Mouse (Mus musculus) CH12.LX (cell line): Measurements from ENCODE around the gene Zkscan3. TPM values are rescaled to one million over a fixed set of nuclear protein-coding genes. Genes with fewer than 3 reads are reported as not detected.
A peak's percentile ranks its signal among the peaks of the same experiment; 100 is the strongest.

Source experiments
- DNase-seq: peaks from one replicate; pipeline ENCODE4 v3.0.0-alpha.2; 2013; ENCODE audit errors: extremely low read depth
- H3K27ac ChIP-seq: 2 replicates; pipeline ENCODE4 v1.5.1; 2012; ENCODE audit warnings: low read depth, mild to moderate bottlenecking, control low read depth, moderate library complexity; ENCODE audit not compliant: insufficient read depth
- H3K27me3 ChIP-seq: replicated peaks from 2 replicates; pipeline ENCODE3; 2012; ENCODE audit warnings: inconsistent platforms
- H3K36me3 ChIP-seq, 2 experiments: replicated peaks in 1 of 2; 2 replicates each; pipeline versions ENCODE3 to v1.6.1; 2012; ENCODE audit warnings: inconsistent platforms in 1 of 2, low read length in 1 of 2, mild to moderate bottlenecking in 1 of 2, mixed read lengths in 1 of 2, moderate library complexity in 1 of 2; ENCODE audit not compliant: control insufficient read depth in 1 of 2, insufficient read depth in 1 of 2
- H3K4me1 ChIP-seq, 2 experiments: 2 replicates each; pipeline ENCODE4 v1.6.1; 2012; ENCODE audit warnings: inconsistent platforms in 1 of 2, moderate library complexity in 1 of 2; ENCODE audit not compliant: insufficient read depth in 2 of 2, control insufficient read depth in 1 of 2
- H3K4me2 ChIP-seq: 2 replicates; pipeline ENCODE4 v1.6.1; 2012; ENCODE audit warnings: low read depth, mild to moderate bottlenecking, control low read depth; ENCODE audit not compliant: poor library complexity, insufficient read depth, severe bottlenecking
- H3K4me3 ChIP-seq, 3 experiments: fragments of 150-350 bp in 1 of 3; sonication (generic) in 1 of 3; replicated peaks in 1 of 3; 2 replicates each; pipeline versions ENCODE3 to v1.5.1; 2011 to 2012; ENCODE audit warnings: low read depth in 2 of 3, low read length in 2 of 3, mild to moderate bottlenecking in 2 of 3, moderate library complexity in 2 of 3, control low read depth in 1 of 3, improper control_type of control experiment in 1 of 3, inconsistent platforms in 1 of 3, mixed read lengths in 1 of 3; ENCODE audit not compliant: poor library complexity in 1 of 3
- H3K79me2 ChIP-seq: replicated peaks from 2 replicates; pipeline ENCODE4 v1.6.1; 2012; ENCODE audit warnings: mild to moderate bottlenecking, moderate library complexity; ENCODE audit not compliant: control insufficient read depth, poor library complexity, insufficient read depth, severe bottlenecking; ENCODE audit errors: extremely low read depth
- H3K9ac ChIP-seq: 2 replicates; pipeline ENCODE4 v1.6.1; 2012; ENCODE audit warnings: low read depth, mild to moderate bottlenecking, control low read depth, moderate library complexity; ENCODE audit not compliant: insufficient read depth
- H3K9me3 ChIP-seq: replicated peaks from 2 replicates; pipeline ENCODE3; 2012; ENCODE audit warnings: low read length, inconsistent platforms, mixed read lengths
- BHLHE40 ChIP-seq: IDR thresholded peaks from 2 replicates; pipeline ENCODE4 v1.6.1; 2011; ENCODE audit warnings: mild to moderate bottlenecking, low read depth, low read length, improper control_type of control experiment
- CHD1 ChIP-seq: IDR thresholded peaks from 2 replicates; pipeline ENCODE4 v1.6.1; 2012; ENCODE audit warnings: low read depth, low read length, improper control_type of control experiment, inconsistent platforms
- CHD2 ChIP-seq: IDR thresholded peaks from 2 replicates; pipeline ENCODE4 v1.6.1; 2011; ENCODE audit warnings: low read length, improper control_type of control experiment
- CTCF ChIP-seq, 2 experiments: IDR thresholded peaks in 1 of 2; conservative IDR thresholded peaks in 1 of 2; 2 replicates each; pipeline ENCODE4 v1.5.1; 2011 to 2012; ENCODE audit warnings: low read depth in 2 of 2, low read length in 2 of 2, improper control_type of control experiment in 1 of 2, inconsistent platforms in 1 of 2, mild to moderate bottlenecking in 1 of 2, moderate library complexity in 1 of 2
- ETS1 ChIP-seq: conservative IDR thresholded peaks from 2 replicates; pipeline ENCODE4 v1.6.1; 2012; ENCODE audit warnings: low read depth, mild to moderate bottlenecking, inconsistent platforms, low read length, improper control_type of control experiment, moderate library complexity
- GABPA ChIP-seq: IDR thresholded peaks from 2 replicates; pipeline ENCODE4 v1.6.1; 2012; ENCODE audit warnings: low read depth, low read length, improper control_type of control experiment, inconsistent platforms; ENCODE audit not compliant: insufficient replicate concordance
- HCFC1 ChIP-seq: IDR thresholded peaks from 2 replicates; pipeline ENCODE4 v1.6.1; 2012; ENCODE audit warnings: low read depth, mild to moderate bottlenecking, inconsistent platforms, low read length, improper control_type of control experiment
- JUND ChIP-seq: conservative IDR thresholded peaks from 2 replicates; pipeline ENCODE4 v1.6.1; 2011; ENCODE audit warnings: low read depth, low read length, improper control_type of control experiment
- KAT2A ChIP-seq: IDR thresholded peaks from 2 replicates; pipeline ENCODE4 v1.6.1; 2012; ENCODE audit warnings: low read length, improper control_type of control experiment, inconsistent platforms; ENCODE audit not compliant: insufficient replicate concordance
- MAFK ChIP-seq: IDR thresholded peaks from 2 replicates; pipeline ENCODE4 v1.6.1; 2011; ENCODE audit warnings: low read length, improper control_type of control experiment; ENCODE audit not compliant: insufficient replicate concordance
- MAX ChIP-seq: IDR thresholded peaks from 2 replicates; pipeline ENCODE4 v1.6.1; 2011; ENCODE audit warnings: low read length, improper control_type of control experiment
- MAZ ChIP-seq: IDR thresholded peaks from 2 replicates; pipeline ENCODE4 v1.6.1; 2012; ENCODE audit warnings: low read depth, mild to moderate bottlenecking, inconsistent platforms, low read length, improper control_type of control experiment, moderate library complexity
- MEF2A ChIP-seq: IDR thresholded peaks from 2 replicates; pipeline ENCODE4 v1.6.1; 2014; ENCODE audit warnings: low read depth, mild to moderate bottlenecking, inconsistent platforms, low read length, improper control_type of control experiment, borderline replicate concordance
- MXI1 ChIP-seq: IDR thresholded peaks from 2 replicates; pipeline ENCODE4 v1.6.1; 2011; ENCODE audit warnings: mild to moderate bottlenecking, low read depth, low read length, improper control_type of control experiment
- NELFE ChIP-seq: IDR thresholded peaks from 2 replicates; pipeline ENCODE4 v1.6.1; 2011; ENCODE audit warnings: low read depth, low read length, improper control_type of control experiment
- NRF1 ChIP-seq: IDR thresholded peaks from 2 replicates; pipeline ENCODE4 v1.6.1; 2014; ENCODE audit warnings: low read depth, mild to moderate bottlenecking, inconsistent platforms, low read length, improper control_type of control experiment, moderate library complexity
- PAX5 ChIP-seq: IDR thresholded peaks from 2 replicates; pipeline ENCODE4 v1.6.1; 2012; ENCODE audit warnings: low read length, inconsistent platforms, mixed read lengths
- POLR2AphosphoS2 ChIP-seq: IDR thresholded peaks from 2 replicates; pipeline ENCODE4 v1.6.1; 2011; ENCODE audit warnings: low read depth, low read length, improper control_type of control experiment
- RAD21 ChIP-seq: IDR thresholded peaks from 2 replicates; pipeline ENCODE4 v1.6.1; 2011; ENCODE audit warnings: low read depth, mild to moderate bottlenecking, low read length, improper control_type of control experiment, moderate library complexity
- RCOR1 ChIP-seq: conservative IDR thresholded peaks from 2 replicates; pipeline ENCODE4 v1.6.1; 2012; ENCODE audit warnings: low read depth, mild to moderate bottlenecking, inconsistent platforms, low read length, improper control_type of control experiment
- SIN3A ChIP-seq: IDR thresholded peaks from 2 replicates; pipeline ENCODE4 v1.6.1; 2012; ENCODE audit warnings: low read length, improper control_type of control experiment, inconsistent platforms
- TBP ChIP-seq: conservative IDR thresholded peaks from 2 replicates; pipeline ENCODE4 v1.6.1; 2011; ENCODE audit warnings: low read depth, low read length, improper control_type of control experiment
- TCF12 ChIP-seq: IDR thresholded peaks from 2 replicates; pipeline ENCODE4 v1.6.1; 2014; ENCODE audit warnings: low read depth, mild to moderate bottlenecking, inconsistent platforms, low read length, improper control_type of control experiment
- UBTF ChIP-seq: IDR thresholded peaks from 2 replicates; pipeline ENCODE4 v1.6.1; 2012; ENCODE audit warnings: low read depth, mild to moderate bottlenecking, inconsistent platforms, low read length, improper control_type of control experiment, moderate library complexity
- USF1 ChIP-seq: IDR thresholded peaks from 2 replicates; pipeline ENCODE4 v1.6.1; 2014; ENCODE audit warnings: low read depth, mild to moderate bottlenecking, inconsistent platforms, low read length, improper control_type of control experiment
- USF2 ChIP-seq: conservative IDR thresholded peaks from 2 replicates; pipeline ENCODE4 v1.6.1; 2011; ENCODE audit warnings: low read depth, low read length, improper control_type of control experiment
- ZC3H11A ChIP-seq: IDR thresholded peaks from 2 replicates; pipeline ENCODE4 v1.6.1; 2012; ENCODE audit warnings: low read depth, mild to moderate bottlenecking, inconsistent platforms, low read length, improper control_type of control experiment
- ZKSCAN1 ChIP-seq: IDR thresholded peaks from 2 replicates; pipeline ENCODE4 v1.6.1; 2012; ENCODE audit warnings: low read depth, inconsistent platforms, low read length, improper control_type of control experiment, borderline replicate concordance
- ZMIZ1 ChIP-seq: IDR thresholded peaks from 2 replicates; pipeline ENCODE4 v1.6.1; 2012; ENCODE audit warnings: low read depth, mild to moderate bottlenecking, inconsistent platforms, low read length, improper control_type of control experiment
- dilution Hi-C: fragments of 300-500 bp; cut with MboI; formaldehyde crosslinking; loops from 2 replicates; pipeline ENCODE4 v1.14.3; 2020; ENCODE audit warnings: low sequenced_read_pairs; ENCODE audit not compliant: extremely low pct_unique_long_range_greater_than_20kb, extremely low pct_ligation_motif_present
- in situ Hi-C: fragments of 300-500 bp; cut with MboI; formaldehyde crosslinking; loops from 3 replicates; pipeline ENCODE4 v1.14.3; 2019; ENCODE audit warnings: low sequenced_read_pairs, low pct_ligation_motif_present, low pct_unique_long_range_greater_than_20kb, mixed read lengths
- polyA plus RNA-seq: library from polyadenylated mRNA; unstranded; fragments of >175 nt; gene quantifications from 2 replicates; pipeline ENCODE4 v1.2.1, GENCODE M21; 2012; ENCODE audit warnings: low read depth; ENCODE audit not compliant: insufficient read length
- total RNA-seq, 2 experiments: library from RNA; depleted of rRNA; stranded (reverse); fragments of 300-350 nt in 1 of 2; fragments of >200 nt in 1 of 2; gene quantifications; 2 replicates each; pipeline ENCODE4 v1.2.3; 2012 to 2014

The Zkscan3 gene
- total and polyA plus RNA-seq, 3 experiments = 19.1 to 32.7 (median 20.9) TPM

GRCm38 (mm10) chr13:21363719-21364118, 38.8 kb downstream of the Zkscan3 start:
- peak overlapping the region; percentile 75; the same call in 1 of the 2 replicates for H3K9ac ChIP-seq
- H3K79me2 ChIP-seq = no peaks in the 10 kb centered on the region
- no peak overlapping the region for H3K27ac ChIP-seq
- no peaks in the 10 kb centered on the region for H3K27me3 ChIP-seq
- H3K4me1 ChIP-seq = peaks cover 3 to 32% of the 10 kb centered on the region in 2 experiments; a peak in 3 of 4 replicates
- peaks cover under 1% of the 10 kb centered on the region for H3K9me3 ChIP-seq
- peaks cover 9 to 36% of the 10 kb centered on the region in 2 experiments for H3K36me3 ChIP-seq
- TF ChIP-seq RCOR1 (no peak), MAZ (no peak), ETS1 (no peak), CTCF (conservative IDR thresholded peaks at IDR 0.05 in 1 of 2, IDR thresholded peaks at IDR 0.05 in 1 of 2; ENCODE audit: low read depth in 2 of 2, low read length in 2 of 2) (no peak), POLR2AphosphoS2 (no peak), PAX5 (no peak), KAT2A (no peak)
- in situ Hi-C loops (no loop called here), dilution Hi-C loops (no loop called here)
- no peak for DNase-seq
- peak overlapping the region; percentile 44; the same call in 1 of the 2 replicates for H3K4me2 ChIP-seq
- peak overlapping the region in 2 of 3 experiments; percentile 75 to 78 for H3K4me3 ChIP-seq

- in situ Hi-C loops = no loop called here
- TF ChIP-seq RAD21 (no peak), GABPA (no peak; the same call in 1 of the 2 replicates), MEF2A (peak; percentile 35; the same call in 1 of the 2 replicates), CTCF (conservative IDR thresholded peaks at IDR 0.05 in 1 of 2, IDR thresholded peaks at IDR 0.05 in 1 of 2; ENCODE audit: low read depth in 2 of 2, low read length in 2 of 2) (no peak), MAX (peak; percentile 62; the same call in 1 of the 2 replicates), USF1 (no peak), ZMIZ1 (peak; percentile 86; the same call in 1 of the 2 replicates), ZC3H11A (no peak), JUND (no peak), CHD1 (no peak; the same call in 1 of the 2 replicates), PAX5 (no peak), HCFC1 (peak; percentile 87), MAFK (no peak), TCF12 (peak; percentile 87), ZKSCAN1 (no peak), UBTF (no peak), NELFE (peak; percentile 92), ETS1 (0 out of 2 replicates have a peak, but pooled peaks have one; percentile 27), USF2 (no peak), BHLHE40 (peak; percentile 60; the same call in 1 of the 2 replicates), MAZ (peak; percentile 55; the same call in 1 of the 2 replicates), MXI1 (peak; percentile 68), KAT2A (peak; percentile 74; the same call in 1 of the 2 replicates), NRF1 (peak; percentile 81), RCOR1 (no peak), CHD2 (no peak), SIN3A (0 out of 2 replicates have a peak, but pooled peaks have one; percentile 74), POLR2AphosphoS2 (0 out of 2 replicates have a peak, but pooled peaks have one; percentile 51), TBP (peak; percentile 65)
Measured at GRCm38 (mm10) chr13:21362621-21363248, 39.8 kb downstream of the Zkscan3 start, which contains the start of gene Zscan12. TSS of gene Zscan12 (plus strand) at chr13:21362820.

More at GRCm38 (mm10) chr13:21362621-21363248, 39.8 kb downstream of the Zkscan3 start, which contains the start of gene Zscan12:
- H3K4me1 ChIP-seq = peaks cover 3 to 32% of the 10 kb centered on the region in 2 experiments; a peak in 3 of 4 replicates
- H3K4me2 ChIP-seq = peak within 1 kb of the TSS; percentile 65; the same call in 1 of the 2 replicates
- H3K9ac ChIP-seq = peak within 1 kb of the TSS; percentile 75
- H3K27ac ChIP-seq = no peak within 1 kb of the TSS
- H3K9me3 ChIP-seq = peaks cover 2% of the 10 kb centered on the region
- DNase-seq = peak; percentile 90
- H3K27me3 ChIP-seq = peaks cover 2% of the 10 kb centered on the region
- peaks cover 5 to 27% of the 10 kb centered on the region in 2 experiments for H3K36me3 ChIP-seq
- H3K4me3 ChIP-seq = peak within 1 kb of the TSS; percentile 75 to 92 (median 78)
- no peaks in the 10 kb centered on the region for H3K79me2 ChIP-seq
- dilution Hi-C loops = no loop called here
